Mouse (Mus musculus): ENCODE measurements around the gene Filip1l. TPM values are rescaled to one million over a fixed set of nuclear protein-coding genes. Genes with fewer than 3 reads are reported as not detected.

The Filip1l gene
- polyA plus RNA-seq, 1 experiment from 2014 or later: 116 TPM

GRCm38 (mm10) chr16:57479776-57480175 is 126.9 kb downstream of the Filip1l start:
- no peak for DNase-seq (ENCODE audit: low read depth, low spot score)
- TF ChIP-seq CTCF (IDR thresholded peaks at IDR 0.05): no peak
- in situ Hi-C loops (cut with MboI; ENCODE audit: low pct_unique_long_range_greater_than_20kb): no loop called here
- ChIA-PET POLR2A (no interaction called here), CTCF (interaction anchor here (2.0 kb wide), 1 partner anchor 8 kb away, joined by 7 read pairs; no protein-coding TSS in a partner anchor)
- no peak for ATAC-seq
- no peaks in the 10 kb centered on the region for H3K27me3 ChIP-seq

DNA sequence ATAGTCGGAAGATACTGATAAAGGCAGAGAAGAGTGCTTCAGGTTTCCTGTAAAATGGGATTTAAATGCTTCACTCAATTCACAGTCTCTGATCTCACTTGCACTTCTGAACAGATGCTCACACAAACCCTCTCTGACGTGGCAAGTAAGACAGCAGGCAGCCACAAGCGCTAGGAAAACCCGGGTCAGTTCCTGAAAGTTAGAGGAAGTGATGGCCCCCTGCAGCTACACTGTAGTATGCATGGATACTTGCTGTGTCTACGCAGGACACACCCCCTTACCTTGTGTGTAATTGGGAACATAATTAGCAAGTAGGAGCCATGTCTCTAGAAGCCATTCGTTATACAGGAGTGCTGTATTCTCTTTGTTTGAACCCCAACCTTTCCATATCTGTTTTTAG is 129.4 kb downstream of the Filip1l start:
- H3K27me3 ChIP-seq: no peaks in the 10 kb centered on the region
- CTCF ChIA-PET: interaction anchor here (0.9 to 1.6 kb wide), 3 partner anchors 9 to 45 kb away, joined by 3 to 4 read pairs (median 3); no protein-coding TSS in a partner anchor
- no peak for DNase-seq (ENCODE audit: low read depth, low spot score)
- TF ChIP-seq CTCF (IDR thresholded peaks at IDR 0.05): no peak
- in situ Hi-C loops (cut with MboI; ENCODE audit: low pct_unique_long_range_greater_than_20kb): no loop called here
- ATAC-seq: no peak
- POLR2A ChIA-PET: no interaction called here

- H3K27me3 ChIP-seq: no peaks in the 10 kb centered on the region
- in situ Hi-C loops (cut with MboI; ENCODE audit: low pct_unique_long_range_greater_than_20kb): no loop called here
- ChIA-PET POLR2A (no interaction called here), CTCF (no interaction called here)
- no peak for TF ChIP-seq CTCF (IDR thresholded peaks at IDR 0.05)
- DNase-seq (ENCODE audit: low read depth, low spot score) (no peak), ATAC-seq (no peak)
Observed at GRCm38 (mm10) chr16:57482911-57483310, 130.0 kb downstream of the Filip1l start.

DNA sequence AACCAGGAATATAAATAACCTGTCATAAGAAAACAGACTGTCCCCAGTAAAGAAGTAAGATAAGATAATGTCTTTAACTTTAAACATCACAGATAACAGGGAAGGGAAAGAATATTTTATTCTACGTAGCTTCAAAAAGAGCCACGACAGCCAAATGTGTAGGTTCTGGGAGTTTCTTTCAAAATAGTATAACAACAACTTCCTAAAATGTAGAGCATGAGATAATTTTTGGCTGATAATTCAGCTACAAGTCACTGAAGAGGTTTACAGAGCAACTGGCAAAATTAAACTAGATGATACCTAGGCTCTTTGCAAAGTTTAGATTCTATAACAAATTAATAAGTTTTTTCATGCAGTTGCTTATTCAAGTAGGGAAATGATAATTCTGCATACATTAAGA is 130.6 kb downstream of the Filip1l start:
- no peak for DNase-seq (ENCODE audit: low read depth, low spot score)
- TF ChIP-seq CTCF (IDR thresholded peaks at IDR 0.05): no peak
- ChIA-PET CTCF (no interaction called here), POLR2A (no interaction called here)
- in situ Hi-C loops (cut with MboI; ENCODE audit: low pct_unique_long_range_greater_than_20kb): no loop called here
- no peaks in the 10 kb centered on the region for H3K27me3 ChIP-seq
- no peak for ATAC-seq

- DNase-seq (ENCODE audit: low read depth, low spot score) (no peak), ATAC-seq (no peak)
- no peaks in the 10 kb centered on the region for H3K27me3 ChIP-seq
- in situ Hi-C loops (cut with MboI; ENCODE audit: low pct_unique_long_range_greater_than_20kb): no loop called here
- POLR2A ChIA-PET: no interaction called here
- no peak for TF ChIP-seq CTCF (IDR thresholded peaks at IDR 0.05)
- CTCF ChIA-PET: no interaction called here
Observed at GRCm38 (mm10) chr16:57484043-57484795, 131.3 kb downstream of the Filip1l start.

DNA sequence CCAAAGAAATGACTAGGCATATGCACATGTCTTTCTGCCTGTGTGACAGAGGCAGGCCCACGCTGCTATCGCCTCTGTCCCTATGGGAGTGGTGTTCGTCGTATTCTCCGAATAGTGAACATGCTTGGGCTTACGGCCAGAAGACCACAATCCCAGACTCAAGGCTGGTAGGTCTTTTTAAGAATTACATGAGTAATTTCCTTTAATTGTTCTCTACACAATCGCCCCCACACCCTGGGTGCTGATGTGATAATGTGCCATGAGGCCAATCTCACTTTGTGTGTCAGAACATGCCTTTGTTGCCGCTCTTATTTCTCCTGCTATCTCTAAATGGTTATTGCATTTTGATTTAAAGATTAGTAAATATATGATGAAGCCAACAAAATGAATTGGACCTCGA is 132.4 kb downstream of the Filip1l start:
- ATAC-seq (no peak), DNase-seq (ENCODE audit: low read depth, low spot score) (no peak)
- H3K27me3 ChIP-seq: no peaks in the 10 kb centered on the region
- in situ Hi-C loops (cut with MboI; ENCODE audit: low pct_unique_long_range_greater_than_20kb): no loop called here
- TF ChIP-seq CTCF (IDR thresholded peaks at IDR 0.05): no peak
- POLR2A ChIA-PET: no interaction called here
- CTCF ChIA-PET: interaction anchor here (1.2 kb wide), 1 partner anchor 12 kb away, joined by 4 read pairs; no protein-coding TSS in a partner anchor

- ChIA-PET CTCF (interaction anchor here (1.2 to 1.9 kb wide), 2 partner anchors 9 to 13 kb away, joined by 4 to 5 read pairs; no protein-coding TSS in a partner anchor), POLR2A (no interaction called here)
- DNase-seq (ENCODE audit: low read depth, low spot score) (no peak), ATAC-seq (no peak)
- TF ChIP-seq CTCF (IDR thresholded peaks at IDR 0.05): no peak
- no peaks in the 10 kb centered on the region for H3K27me3 ChIP-seq
- in situ Hi-C loops (cut with MboI; ENCODE audit: low pct_unique_long_range_greater_than_20kb): no loop called here
Observed at GRCm38 (mm10) chr16:57486266-57486665, 133.4 kb downstream of the Filip1l start.

DNA sequence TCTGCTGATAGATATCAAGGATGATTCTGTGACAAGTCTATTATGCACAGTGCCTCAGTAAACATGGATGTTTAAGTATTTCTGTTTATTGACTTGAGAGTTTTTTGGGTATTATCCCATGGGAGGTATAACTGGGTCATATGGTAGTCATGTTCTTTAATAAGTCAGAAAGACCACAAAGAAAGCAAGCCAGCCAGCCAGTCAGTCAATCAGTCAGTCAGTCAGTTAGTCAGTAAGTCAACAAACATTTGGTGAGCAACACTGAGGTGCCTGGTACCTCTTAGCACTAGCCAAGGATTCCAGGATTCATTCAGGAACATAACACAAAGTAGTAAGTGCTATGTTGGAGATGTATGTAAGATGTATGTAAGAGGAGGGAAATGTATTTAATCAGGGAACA is 135.8 kb downstream of the Filip1l start:
- ChIA-PET CTCF (no interaction called here), POLR2A (no interaction called here)
- ATAC-seq: no peak
- H3K27me3 ChIP-seq: no peaks in the 10 kb centered on the region
- TF ChIP-seq CTCF (IDR thresholded peaks at IDR 0.05): no peak
- in situ Hi-C loops (cut with MboI; ENCODE audit: low pct_unique_long_range_greater_than_20kb): no loop called here
- no peak for DNase-seq (ENCODE audit: low read depth, low spot score)

DNA sequence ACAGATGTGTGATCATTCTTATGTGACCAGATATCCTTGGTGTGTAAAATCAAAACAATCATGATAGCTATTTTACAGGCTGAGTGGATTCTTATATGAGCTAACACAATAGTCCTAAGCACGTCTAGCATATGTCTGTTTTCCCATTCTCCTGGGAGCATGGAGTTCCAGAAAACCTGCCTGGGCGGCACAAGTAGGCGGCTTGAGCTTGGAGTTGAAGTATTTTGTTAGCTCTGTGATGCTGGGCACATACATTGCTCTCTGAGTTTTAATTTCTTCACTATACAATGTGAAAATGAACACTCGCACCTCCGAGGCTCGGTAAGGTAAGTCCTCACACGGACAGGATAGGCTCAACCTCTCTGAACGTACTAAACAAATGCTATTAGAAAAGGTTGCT is 137.8 kb downstream of the Filip1l start:
- TF ChIP-seq CTCF (IDR thresholded peaks at IDR 0.05): no peak
- in situ Hi-C loops (cut with MboI; ENCODE audit: low pct_unique_long_range_greater_than_20kb): no loop called here

GRCm38 (mm10) chr16:57491853-57492252 is 139.0 kb downstream of the Filip1l start:
- ChIA-PET CTCF (interaction anchor here (2.4 kb wide), 1 partner anchor 8 kb away, joined by 9 read pairs; no protein-coding TSS in a partner anchor), POLR2A (no interaction called here)
- in situ Hi-C loops (cut with MboI; ENCODE audit: low pct_unique_long_range_greater_than_20kb): no loop called here
- H3K27me3 ChIP-seq: no peaks in the 10 kb centered on the region
- DNase-seq (ENCODE audit: low read depth, low spot score) (no peak), ATAC-seq (no peak)
- no peak for TF ChIP-seq CTCF (IDR thresholded peaks at IDR 0.05)

More for the DNA sequence above, 137.8 kb downstream of the Filip1l start:
- DNase-seq (ENCODE audit: low read depth, low spot score): no peak
- CTCF ChIA-PET: interaction anchor here (0.6 to 2.4 kb wide), 3 partner anchors 9 to 12 kb away, joined by 3 to 9 read pairs (median 4); no protein-coding TSS in a partner anchor
- H3K27me3 ChIP-seq: no peaks in the 10 kb centered on the region
- POLR2A ChIA-PET: no interaction called here
- ATAC-seq: no peak

DNA sequence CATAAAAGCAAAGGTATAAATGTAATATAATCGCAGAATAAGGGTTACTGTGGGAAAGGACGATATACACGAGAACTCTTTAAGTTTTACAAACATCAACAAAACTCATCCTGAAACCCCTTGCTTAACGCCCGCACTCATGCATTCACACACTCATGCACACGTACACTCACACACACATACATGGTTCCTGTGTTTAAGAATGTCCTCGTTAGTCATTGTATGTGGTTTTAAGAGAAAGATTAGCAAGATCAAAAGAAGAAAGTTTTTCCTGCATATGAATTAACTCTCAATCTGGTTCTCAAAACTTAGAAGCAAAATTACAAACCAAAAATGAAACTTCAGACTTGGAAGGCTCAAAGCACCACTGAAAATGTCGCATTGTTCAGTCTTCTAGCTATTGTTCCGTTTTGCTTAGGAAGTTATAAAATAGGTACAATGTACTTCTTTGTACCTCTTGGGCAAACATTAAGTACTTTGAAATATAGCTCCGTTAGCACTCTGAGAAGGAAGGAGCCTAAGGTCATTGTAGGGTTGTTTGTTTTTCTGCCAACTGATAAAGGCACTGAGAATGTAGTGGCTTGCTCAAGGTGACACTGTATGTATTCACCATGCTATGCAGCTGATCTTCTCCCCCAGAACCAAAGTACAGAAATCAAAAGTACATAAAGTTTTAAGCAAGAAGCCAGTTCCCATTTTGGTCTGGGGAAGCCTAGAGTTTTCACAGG is 142.7 kb downstream of the Filip1l start:
- H3K27me3 ChIP-seq: no peaks in the 10 kb centered on the region
- in situ Hi-C loops (cut with MboI; ENCODE audit: low pct_unique_long_range_greater_than_20kb): no loop called here
- DNase-seq (ENCODE audit: low read depth, low spot score) (no peak), ATAC-seq (no peak)
- no peak for TF ChIP-seq CTCF (IDR thresholded peaks at IDR 0.05)
- ChIA-PET CTCF (interaction anchor here (0.9 to 1.2 kb wide), 2 partner anchors 9 kb away, joined by 3 to 5 read pairs; no protein-coding TSS in a partner anchor), POLR2A (interaction anchor here (1.1 kb wide), 1 partner anchor 30 kb away, joined by 3 read pairs; no protein-coding TSS in a partner anchor)
